Mouse (Mus musculus) testis, postnatal 10 days (tissue): Measurements from ENCODE around the gene Srebf1.

Experiments used
- DNase-seq: peaks from one replicate; pipeline ENCODE4 v3.0.0; 2021; ENCODE audit warnings: low spot score

Srebf1 gene

DNA sequence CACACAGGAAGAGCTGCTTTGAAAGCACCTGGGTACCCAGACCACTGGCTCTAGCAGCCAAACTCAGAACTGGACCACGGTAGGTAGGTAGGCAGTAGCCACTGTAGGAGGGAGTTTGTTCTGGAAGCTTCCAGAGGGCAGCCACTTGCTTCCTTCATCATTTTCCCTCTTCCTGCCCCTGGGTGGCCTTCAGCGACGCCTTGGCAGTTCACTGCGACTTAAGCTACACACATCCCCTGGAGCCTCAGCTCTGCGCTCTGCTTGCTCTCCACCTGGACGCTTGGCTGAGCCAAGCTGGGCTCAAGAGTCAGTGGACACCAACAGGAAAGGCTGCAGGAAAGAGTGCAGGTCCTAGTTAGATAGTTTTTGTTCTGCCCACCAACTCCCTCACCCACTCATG, 44.4 kb downstream of the Srebf1 start:
- DNase-seq: no peak

DNA sequence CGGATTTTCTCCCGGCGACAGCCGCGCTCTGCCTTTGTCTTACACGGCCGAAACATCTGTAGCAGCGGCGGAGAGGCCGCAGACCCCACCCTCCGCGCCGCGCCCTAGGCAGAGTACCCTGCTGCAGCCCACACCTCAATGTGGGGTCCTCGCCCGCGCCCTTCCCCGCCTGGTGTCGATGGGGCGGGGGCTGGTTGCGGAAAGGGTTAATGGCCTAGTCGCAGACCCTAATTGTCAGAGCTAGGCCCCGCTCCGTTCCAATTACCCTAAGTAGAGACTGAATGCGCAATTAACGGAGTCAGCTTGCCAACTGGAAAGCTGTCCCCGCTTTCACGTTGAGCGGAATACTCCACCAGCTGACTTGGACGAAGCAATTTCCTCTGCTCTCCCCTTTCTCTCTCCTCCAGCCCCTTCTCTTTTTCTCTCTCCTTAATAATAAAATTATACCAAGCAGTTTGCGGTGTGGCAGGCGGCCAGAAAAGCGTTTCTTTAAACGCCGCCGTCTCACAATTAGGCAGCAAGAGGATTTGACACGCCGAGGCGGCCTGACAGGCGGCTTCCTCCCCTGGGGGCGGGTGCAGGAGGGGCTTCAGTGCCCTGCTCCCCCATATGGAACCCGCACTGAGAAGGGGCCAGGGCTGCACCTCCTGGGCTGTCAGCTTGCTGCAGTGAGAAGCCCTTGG, 45.3 kb downstream of the Srebf1 start:
- DNase-seq: peak; percentile 75

- peak; percentile 80 for DNase-seq
Measured at GRCm38 (mm10) chr11:60176182-60176974, 46.0 kb downstream of the Srebf1 start.

DNA sequence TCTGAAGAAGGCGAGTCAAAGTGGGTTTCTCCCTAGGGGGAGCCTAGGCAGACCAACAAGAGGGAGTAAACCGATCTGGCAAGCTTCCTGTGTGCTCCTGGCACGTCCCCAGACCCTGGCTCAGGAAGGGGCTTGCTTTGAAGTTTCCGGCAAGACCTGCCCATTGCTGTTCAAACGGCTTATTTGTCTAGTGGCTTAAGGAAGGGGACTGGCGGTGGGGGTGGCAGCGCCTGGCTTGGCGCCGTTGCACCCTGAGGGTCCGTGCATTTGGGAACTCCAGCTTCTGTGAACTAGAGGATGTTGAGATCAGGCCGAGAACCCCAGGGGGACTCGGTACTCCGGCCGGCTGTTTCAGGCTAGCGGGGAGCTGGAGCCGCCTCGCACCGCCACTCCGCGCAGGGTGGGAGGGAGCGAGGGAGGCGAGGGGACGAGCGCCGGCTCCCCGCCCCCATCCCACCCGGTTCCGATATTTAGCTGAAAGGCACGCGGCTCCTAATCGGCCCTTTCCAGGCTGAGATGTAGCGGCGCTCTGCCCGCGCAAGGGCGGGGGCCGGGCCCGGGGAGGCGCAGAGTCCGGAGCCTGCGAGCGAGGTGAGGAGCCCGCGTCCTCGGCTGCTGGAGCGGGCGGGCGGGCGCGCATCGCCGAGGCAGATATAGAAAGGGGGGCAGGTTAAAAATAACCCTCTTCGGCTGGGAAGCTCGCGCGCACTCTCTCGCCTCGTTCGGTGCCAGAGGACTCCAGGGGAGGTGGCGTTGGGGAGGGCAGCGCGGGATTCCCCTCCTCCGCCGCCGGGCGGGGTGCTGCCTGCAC, 46.8 kb downstream of the Srebf1 start:
- DNase-seq: peak; percentile 78

GRCm38 (mm10) chr11:60173606-60174184, 48.7 kb downstream of the Srebf1 start:
- DNase-seq: no peak

DNA sequence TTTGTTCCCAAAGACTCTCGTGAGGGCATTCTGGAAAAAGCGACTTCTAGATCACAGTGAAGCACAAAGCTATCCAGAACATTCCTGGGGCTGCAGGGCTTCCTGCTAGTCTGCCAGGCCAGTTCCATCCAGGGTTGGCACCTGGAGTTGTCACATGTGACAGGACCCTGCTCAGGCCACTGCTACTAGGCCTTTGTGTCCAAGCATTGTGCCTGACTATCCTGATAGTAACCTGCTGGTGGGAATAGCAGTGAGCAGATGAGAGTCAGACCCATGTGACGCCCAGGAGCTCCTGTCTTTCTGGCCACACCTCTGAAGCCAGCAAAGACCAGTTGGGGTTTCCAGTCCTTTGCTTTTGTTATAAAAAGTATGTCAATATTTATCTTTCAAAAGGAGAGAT, 50.3 kb downstream of the Srebf1 start:
- DNase-seq: no peak

DNA sequence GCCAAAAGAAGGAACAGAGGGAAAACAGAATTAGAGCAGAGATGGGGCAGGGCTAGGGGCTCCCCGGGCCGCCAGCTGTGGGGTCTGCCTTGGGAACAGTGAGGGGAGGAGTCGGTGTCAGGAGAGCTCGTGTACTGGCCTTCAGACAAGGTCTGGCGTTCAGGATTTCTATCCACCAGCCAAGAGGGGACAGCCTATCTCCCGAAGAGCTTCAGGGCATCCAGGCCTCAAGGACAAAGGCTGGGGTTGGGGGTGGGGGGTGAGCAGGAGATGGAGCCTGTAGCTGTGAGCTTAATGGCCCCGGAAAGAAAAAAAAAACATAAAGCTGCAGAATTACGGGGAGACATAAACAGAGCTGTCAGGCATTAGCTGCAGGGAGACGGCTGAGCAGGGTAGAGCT, 53.6 kb downstream of the Srebf1 start:
- DNase-seq: peak; percentile 63

DNA sequence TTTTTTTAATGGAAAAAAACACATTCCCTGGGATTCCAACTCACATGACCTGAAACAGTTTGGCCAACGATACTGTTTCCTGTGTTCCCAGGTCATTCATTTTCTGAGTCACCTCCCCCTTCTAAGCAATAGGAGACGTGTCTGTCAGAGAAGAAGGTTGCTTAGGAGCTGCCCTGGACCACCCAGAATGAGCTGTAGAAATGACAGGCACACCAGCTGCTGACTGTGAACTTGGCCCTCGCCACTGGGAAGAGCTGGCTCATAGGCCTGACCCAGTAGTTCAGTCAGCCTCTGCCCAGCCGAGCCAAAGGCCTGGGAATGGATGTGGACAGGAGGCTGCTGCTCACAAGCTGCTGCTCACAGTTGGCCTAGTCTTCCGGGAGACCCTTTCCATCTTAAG, 57.3 kb downstream of the Srebf1 start:
- DNase-seq: peak; percentile 51

- no peak for DNase-seq
Measured at GRCm38 (mm10) chr11:60164450-60164849, 57.9 kb downstream of the Srebf1 start.

DNA sequence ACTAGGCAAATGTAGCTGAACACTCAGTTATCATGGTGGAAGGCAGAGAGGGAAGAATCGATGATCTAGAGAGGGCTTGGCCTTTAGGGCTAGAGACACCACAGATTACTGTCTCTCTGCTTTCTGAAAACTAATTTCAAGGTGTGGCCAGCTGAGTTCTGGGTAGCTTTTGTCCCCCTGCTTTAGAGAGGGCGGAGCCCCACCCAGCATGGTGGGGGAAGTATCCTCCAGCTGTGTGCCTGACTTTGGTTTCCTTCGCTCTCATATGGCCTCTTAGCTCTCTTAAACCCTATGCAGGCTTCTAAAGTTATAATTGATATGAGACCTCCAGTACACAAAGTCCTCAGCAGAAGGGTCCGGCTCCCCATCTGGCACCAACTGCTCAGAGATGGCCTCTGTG, 59.0 kb downstream of the Srebf1 start:
- no peak for DNase-seq

DNA sequence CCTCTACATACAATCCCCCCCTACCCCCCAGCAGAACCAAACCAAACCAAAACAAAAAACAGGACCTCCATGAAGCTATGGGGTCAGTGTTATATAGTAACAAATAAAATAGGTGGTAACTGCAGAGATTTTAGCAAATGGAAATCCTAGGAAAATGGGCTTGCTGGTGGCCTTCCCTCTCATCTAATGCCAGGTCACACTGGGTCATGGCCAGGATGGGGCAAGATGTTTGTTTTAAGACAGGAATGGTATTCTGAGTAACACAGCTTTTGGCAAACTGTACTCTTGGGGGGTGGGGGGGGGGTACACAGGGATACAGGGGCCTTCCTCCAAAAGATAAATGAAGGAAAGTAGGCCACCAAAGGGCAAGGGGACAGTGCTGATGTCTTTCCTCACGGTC, 59.8 kb downstream of the Srebf1 start:
- DNase-seq: no peak

GRCm38 (mm10) chr11:60161146-60161874, 61.1 kb downstream of the Srebf1 start:
- DNase-seq: no peak

GRCm38 (mm10) chr11:60160454-60161114, 61.8 kb downstream of the Srebf1 start:
- no peak for DNase-seq

DNA sequence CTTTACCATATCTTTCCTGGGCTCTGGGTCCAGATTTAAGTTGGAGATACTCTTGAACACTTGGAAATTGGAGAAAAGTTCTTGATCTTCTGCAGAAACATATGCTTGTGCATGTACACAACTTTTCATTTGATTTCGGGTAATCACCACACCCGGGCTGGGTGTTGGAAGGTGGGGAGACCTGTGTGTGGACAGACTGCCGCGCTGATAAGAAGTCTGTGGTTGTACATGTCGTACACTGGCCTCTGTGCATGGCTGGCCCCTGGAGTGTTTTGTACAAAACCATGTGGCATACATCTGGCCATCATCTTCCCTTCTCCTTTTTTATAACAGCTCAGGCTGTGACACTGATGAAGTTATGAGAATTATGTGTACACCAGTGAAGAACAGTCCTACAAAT, 62.4 kb downstream of the Srebf1 start:
- no peak for DNase-seq

GRCm38 (mm10) chr11:60158271-60158670, 64.1 kb downstream of the Srebf1 start:
- DNase-seq: no peak

DNA sequence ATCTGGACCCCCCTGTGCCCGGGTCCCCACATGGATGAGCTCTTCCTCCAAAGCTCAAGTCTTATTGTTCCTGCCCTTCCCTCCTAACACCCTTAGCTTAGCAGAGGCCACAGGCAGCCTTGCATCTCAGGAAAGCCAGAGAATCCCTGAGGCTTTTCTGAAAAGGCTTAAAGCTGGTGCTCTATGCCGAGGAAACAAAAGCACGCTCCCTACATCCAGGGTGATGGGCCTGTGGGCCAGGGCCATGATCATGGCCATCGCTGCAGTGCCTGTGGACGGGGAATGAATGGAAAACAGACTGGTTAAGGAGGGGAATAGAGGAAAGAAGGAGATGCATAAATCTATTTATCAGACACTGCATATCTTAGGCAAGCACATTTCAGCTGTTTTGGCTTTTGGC, 66.7 kb downstream of the Srebf1 start:
- DNase-seq: no peak

GRCm38 (mm10) chr11:60153936-60154335, 68.4 kb downstream of the Srebf1 start:
- no peak for DNase-seq

DNA sequence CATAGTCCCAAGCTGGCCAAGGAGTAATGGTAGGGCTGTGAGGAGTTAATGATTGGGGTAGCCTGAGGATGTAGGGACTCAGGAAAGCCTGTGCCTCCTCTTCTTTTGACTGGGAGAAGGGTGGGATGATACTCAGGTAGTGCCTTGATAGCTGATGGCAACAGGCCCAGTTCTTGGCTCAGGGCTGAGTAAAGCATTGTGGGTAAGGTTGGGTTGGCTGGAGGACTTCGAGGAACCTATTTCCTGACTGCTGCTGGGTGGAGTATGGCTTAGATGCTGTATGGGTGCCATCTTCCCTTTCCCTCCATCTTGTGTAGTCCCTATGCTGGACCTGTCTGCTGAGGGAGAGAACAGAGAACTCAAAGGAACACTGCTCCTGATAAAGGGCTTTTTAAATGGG, 70.0 kb downstream of the Srebf1 start:
- no peak for DNase-seq

GRCm38 (mm10) chr11:60150677-60151076, 71.7 kb downstream of the Srebf1 start:
- DNase-seq: no peak
